Mouse (Mus musculus): ENCODE results near the gene Tbx3. TPM values are rescaled to one million over a fixed set of nuclear protein-coding genes. Genes with fewer than 3 reads are reported as not detected.

Tbx3 gene
- total RNA-seq, 2 experiments from 2014 or later = 3.7 to 4.4 TPM

- DNase-seq = no peak
- intact Hi-C loops (cut with DNase I) = no loop called here
These were observed 9.7 kb upstream of the Tbx3 start for GRCm38 (mm10) chr5:119660526-119661410.

- no peak for DNase-seq
- intact Hi-C loops (cut with DNase I) = no loop called here
These were observed 9.0 kb upstream of the Tbx3 start for GRCm38 (mm10) chr5:119661474-119661873.

DNA sequence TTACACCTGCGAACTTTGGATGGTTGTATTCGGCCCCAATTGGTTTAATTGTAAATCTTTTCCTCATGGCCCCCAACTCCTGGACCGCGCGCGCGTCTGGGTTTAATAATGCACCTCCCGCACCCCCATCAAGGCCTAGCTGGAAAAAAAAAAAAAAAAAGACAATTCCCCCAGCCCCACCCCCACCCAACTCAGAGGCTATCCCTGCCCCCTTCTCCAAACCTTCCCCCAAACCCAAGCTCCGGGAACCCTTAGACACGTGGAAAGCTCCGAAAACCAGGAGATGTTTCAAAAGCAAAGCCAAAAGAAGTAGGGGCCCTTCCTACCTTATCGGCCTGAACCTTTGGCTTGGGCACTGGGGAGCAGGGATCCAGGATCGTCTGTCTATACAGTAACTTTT lies 8.1 kb upstream of the Tbx3 start:
- DNase-seq = no peak
- intact Hi-C loops (cut with DNase I) = no loop called here

DNA sequence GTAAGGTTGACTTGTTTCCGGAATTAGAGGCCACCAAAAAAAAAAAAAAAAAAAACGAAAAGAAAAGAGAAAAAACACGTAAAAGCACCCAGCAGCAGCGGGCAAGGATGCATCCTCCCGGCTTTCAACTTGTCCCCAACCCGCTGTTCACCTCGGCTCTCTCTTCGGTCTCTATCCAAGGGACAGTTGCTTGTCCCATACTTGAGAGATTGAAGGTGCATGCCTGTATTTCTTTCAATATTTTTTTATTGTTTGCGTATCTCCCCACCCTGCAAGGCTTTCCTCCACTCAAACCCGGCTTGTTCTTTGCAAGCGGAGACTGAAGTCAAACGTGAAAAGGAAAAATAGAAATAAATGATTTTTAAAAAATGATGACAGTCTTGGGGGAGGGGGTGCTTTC lies 7.7 kb upstream of the Tbx3 start:
- no peak for DNase-seq
- intact Hi-C loops (cut with DNase I) = no loop called here

DNA sequence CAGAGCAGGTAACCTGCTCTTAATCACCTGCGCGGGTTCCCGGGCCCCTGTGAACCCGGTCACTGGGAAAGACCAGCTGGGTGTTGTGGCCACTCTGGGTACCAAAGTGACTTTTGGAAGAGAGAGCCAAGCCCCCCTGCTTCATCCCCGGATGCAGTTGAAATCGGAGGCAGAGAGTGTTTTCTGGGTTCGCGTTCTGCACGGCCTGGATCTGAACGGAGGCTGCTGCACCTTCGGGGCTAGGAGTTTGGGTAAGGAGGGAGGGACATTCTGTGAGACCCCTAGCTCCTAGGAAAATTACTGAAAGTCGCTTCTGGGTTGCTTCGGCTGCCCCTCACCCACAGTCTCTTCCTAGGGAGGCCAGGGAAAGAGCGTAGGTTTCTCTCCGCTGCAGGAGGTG lies 7.2 kb upstream of the Tbx3 start:
- intact Hi-C loops (cut with DNase I) = no loop called here
- DNase-seq = no peak

GRCm38 (mm10) chr5:119663747-119664146 lies 6.7 kb upstream of the Tbx3 start:
- no peak for DNase-seq
- intact Hi-C loops (cut with DNase I) = no loop called here

GRCm38 (mm10) chr5:119665739-119666138 lies 4.7 kb upstream of the Tbx3 start:
- DNase-seq = no peak
- intact Hi-C loops (cut with DNase I) = no loop called here

DNA sequence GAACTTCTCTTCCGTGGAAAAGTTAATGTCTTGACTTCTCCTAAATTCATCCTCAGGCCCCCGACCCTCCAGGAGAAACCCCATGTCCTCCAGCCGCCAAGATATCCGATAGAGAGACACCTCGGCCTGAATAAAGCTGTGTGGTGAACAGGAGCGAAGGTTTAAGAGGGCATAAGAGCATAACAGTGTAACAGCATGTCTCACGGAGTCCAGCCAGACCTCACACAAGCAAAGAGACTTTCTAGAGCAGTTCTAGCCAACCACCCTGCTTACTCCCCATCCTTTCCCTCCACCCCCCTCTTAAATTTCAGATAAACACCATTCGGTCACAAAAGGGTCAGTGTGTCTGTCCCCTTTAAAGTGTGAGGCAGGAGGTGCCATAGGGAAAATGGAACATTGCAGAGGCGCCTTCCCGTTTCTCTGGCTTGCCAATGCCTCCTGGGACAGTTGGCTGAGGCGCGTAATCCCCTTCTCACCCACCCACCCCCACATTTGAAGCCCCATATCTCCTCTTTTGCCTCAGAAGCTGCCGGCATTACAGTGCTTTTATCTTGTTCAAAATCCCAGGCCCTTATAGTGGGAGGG lies 3.0 kb upstream of the Tbx3 start:
- intact Hi-C loops (cut with DNase I) = no loop called here
- no peak for DNase-seq

- intact Hi-C loops (cut with DNase I) = no loop called here
These were observed 2.1 kb upstream of the Tbx3 start for GRCm38 (mm10) chr5:119668191-119668912.

GRCm38 (mm10) chr5:119668913-119669411 lies 1.5 kb upstream of the Tbx3 start:
- DNase-seq = no peak
- intact Hi-C loops (cut with DNase I) = no loop called here

More at GRCm38 (mm10) chr5:119668191-119668912, 2.1 kb upstream of the Tbx3 start:
- DNase-seq = no peak

DNA sequence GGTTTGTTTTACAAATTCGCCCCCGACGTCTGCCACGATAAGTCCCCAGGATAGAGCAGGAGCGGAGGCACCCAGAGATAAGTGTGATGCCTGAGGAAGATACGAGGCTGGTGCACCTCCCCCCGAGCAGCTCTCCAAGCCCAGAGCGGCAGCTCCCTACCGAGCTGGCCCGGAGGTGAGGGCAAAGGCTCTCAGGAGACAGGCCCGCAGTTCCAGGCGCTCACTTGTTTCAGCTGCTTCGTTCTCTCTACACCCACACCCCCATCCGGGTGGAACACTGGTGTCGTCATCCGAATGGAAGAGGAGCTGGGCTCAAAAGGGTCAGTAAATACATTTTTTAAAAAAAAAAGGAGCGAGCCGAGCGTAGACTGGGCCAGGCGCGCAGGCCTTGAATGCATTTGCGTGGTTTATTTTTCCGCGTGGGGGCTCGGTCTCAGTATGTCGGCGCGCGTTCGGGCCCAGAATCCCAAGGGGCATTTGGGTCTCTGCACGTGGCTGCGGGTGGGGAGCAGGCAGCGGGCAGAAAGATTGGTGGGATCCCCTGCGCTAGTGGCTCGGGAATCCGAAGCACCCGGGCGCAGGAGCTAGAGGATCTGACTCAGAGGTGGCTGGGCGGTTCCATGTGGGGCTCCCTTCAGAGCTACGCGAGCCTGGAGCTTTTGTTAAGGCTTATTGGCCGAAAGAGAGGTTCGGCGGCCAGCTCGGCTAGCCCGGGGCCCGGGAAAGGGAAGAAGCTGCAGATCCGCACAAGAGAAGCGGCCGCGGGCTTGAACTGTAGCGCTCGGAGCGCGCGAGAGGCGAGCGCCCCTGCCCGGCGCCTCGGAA lies 516 bp upstream of the Tbx3 start:
- DNase-seq = no peak
- intact Hi-C loops (cut with DNase I) = loop anchor here (5.0 kb wide), 1 partner anchor 793 kb away; no protein-coding TSS in a partner anchor

GRCm38 (mm10) chr5:119671124-119671801 lies 794 bp downstream of the Tbx3 start:
- intact Hi-C loops (cut with DNase I) = loop anchor here (5.0 kb wide), 1 partner anchor 794 kb away; no protein-coding TSS in a partner anchor
- no peak for DNase-seq

DNA sequence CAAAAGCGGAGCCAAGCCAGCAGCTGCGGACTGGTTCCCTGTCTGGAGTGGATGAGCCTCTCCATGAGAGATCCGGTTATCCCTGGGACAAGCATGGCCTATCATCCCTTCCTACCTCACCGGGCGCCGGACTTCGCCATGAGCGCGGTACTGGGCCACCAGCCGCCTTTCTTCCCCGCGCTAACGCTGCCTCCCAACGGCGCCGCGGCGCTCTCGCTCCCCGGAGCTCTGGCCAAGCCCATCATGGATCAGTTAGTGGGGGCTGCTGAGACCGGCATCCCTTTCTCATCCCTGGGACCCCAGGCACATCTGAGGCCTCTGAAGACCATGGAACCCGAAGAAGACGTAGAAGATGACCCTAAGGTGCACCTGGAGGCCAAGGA lies 1.5 kb downstream of the Tbx3 start:
- DNase-seq = no peak
- intact Hi-C loops (cut with DNase I) = loop anchor here (5.0 kb wide), 1 partner anchor 795 kb away; no protein-coding TSS in a partner anchor

GRCm38 (mm10) chr5:119672348-119672983 lies 2.0 kb downstream of the Tbx3 start:
- no peak for DNase-seq
- intact Hi-C loops (cut with DNase I) = loop anchor here (5.0 kb wide), 1 partner anchor 795 kb away; no protein-coding TSS in a partner anchor

GRCm38 (mm10) chr5:119672984-119673600 lies 2.6 kb downstream of the Tbx3 start:
- no peak for DNase-seq
- intact Hi-C loops (cut with DNase I) = loop anchor here (5.0 kb wide), 1 partner anchor 796 kb away; no protein-coding TSS in a partner anchor

DNA sequence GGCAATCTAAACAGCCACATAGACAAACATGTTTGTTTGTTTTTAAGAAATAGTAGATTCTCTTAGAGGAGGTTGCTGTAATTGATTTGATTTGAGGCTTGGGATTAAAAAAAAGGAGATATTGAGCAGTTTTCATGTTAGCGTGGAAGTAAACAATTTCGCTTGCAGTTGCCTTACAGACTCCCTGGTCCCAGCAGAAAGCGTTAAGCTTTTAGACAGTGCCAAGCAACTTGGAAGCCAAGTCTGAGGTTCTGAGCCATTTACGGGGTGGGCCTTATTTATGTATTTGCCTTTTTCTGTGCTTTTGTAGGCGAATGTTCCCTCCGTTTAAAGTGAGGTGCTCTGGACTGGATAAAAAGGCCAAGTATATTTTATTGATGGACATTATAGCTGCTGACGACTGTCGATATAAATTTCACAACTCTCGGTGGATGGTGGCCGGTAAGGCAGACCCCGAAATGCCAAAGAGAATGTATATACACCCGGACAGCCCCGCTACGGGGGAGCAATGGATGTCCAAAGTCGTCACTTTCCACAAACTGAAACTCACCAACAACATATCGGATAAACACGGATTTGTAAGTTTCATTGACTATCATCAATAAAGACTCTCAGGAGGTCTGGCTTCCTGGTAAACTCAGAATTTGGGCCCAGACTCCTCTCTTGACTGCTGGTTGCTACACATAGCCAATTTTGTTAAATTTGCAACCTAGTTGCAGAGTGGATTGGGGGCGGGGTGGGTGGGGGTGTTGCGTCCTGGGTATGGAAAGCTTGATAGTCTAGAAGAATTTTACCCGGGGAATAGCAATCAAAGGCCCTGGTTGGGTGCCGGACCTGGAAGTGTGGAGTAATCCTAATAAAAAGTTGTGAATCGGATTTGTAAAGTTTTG lies 3.5 kb downstream of the Tbx3 start:
- intact Hi-C loops (cut with DNase I) = loop anchor here (5.0 kb wide), 1 partner anchor 797 kb away; no protein-coding TSS in a partner anchor
- DNase-seq = no peak

- DNase-seq = no peak
- intact Hi-C loops (cut with DNase I) = loop anchor here (5.0 kb wide), 1 partner anchor 797 kb away; no protein-coding TSS in a partner anchor
These were observed 4.3 kb downstream of the Tbx3 start for GRCm38 (mm10) chr5:119674606-119675330.
